Mouse (Mus musculus): ENCODE measurements around the gene Ulk4.
A peak's percentile ranks its signal among the peaks of the same experiment; 100 is the strongest.
"Not testable (repeated sequence)": the region's sequence is repeated elsewhere in the genome, so short reads cannot be mapped to it uniquely, and the experiment has no call there.

Gene Ulk4

GRCm38 (mm10) chr9:120929081-120929480, 347.9 kb downstream of the Ulk4 start, which contains the start of gene Ctnnb1:
Gene Ctnnb1, plus strand, starts transcription at chr9:120929216.
- no peak within 1 kb of the TSS for H3K4me3 ChIP-seq (replicated peaks; ENCODE audit: low read length)
- no peaks in the 10 kb centered on the region for H3K27me3 ChIP-seq (ENCODE audit: insufficient read depth, low read length)
- H3K9me3 ChIP-seq (ENCODE audit: low read length), result no peaks in the 10 kb centered on the region
- H3K36me3 ChIP-seq (ENCODE audit: insufficient read depth, low read length), result no peaks in the 10 kb centered on the region
- no peak for TF ChIP-seq POU5F1 (IDR thresholded peaks at IDR 0.05; ENCODE audit: borderline replicate concordance, low read length)
- TF ChIP-seq CTCF (conservative IDR thresholded peaks at IDR 0.05; ENCODE audit: low read length), result no peak
- TF ChIP-seq NANOG (IDR thresholded peaks at IDR 0.05; ENCODE audit: borderline replicate concordance, low read length), result no peak
- H3K4me1 ChIP-seq (replicated peaks; ENCODE audit: low read depth, low read length), result peaks cover 39% of the 10 kb centered on the region

- Histone ChIP-seq H3K9me3 (ENCODE audit: low read length) (no peaks in the 10 kb centered on the region), H3K27me3 (ENCODE audit: insufficient read depth, low read length) (peaks cover 7% of the 10 kb centered on the region), H3K4me3 (replicated peaks; ENCODE audit: low read length) (no peak overlapping the region), H3K4me1 (replicated peaks; ENCODE audit: low read depth, low read length) (peaks cover 41% of the 10 kb centered on the region), H3K36me3 (ENCODE audit: insufficient read depth, low read length) (no peaks in the 10 kb centered on the region)
- no peak for TF ChIP-seq NANOG (IDR thresholded peaks at IDR 0.05; ENCODE audit: borderline replicate concordance, low read length)
- no peak for TF ChIP-seq CTCF (conservative IDR thresholded peaks at IDR 0.05; ENCODE audit: low read length)
- TF ChIP-seq POU5F1 (IDR thresholded peaks at IDR 0.05; ENCODE audit: borderline replicate concordance, low read length), result no peak
These were observed 349.9 kb downstream of the Ulk4 start for GRCm38 (mm10) chr9:120926939-120927606.

GRCm38 (mm10) chr9:120926126-120926525, 350.9 kb downstream of the Ulk4 start:
- Histone ChIP-seq H3K4me1 (replicated peaks; ENCODE audit: low read depth, low read length) (peaks cover 40% of the 10 kb centered on the region), H3K36me3 (ENCODE audit: insufficient read depth, low read length) (no peaks in the 10 kb centered on the region), H3K27me3 (ENCODE audit: insufficient read depth, low read length) (peaks cover 7% of the 10 kb centered on the region), H3K4me3 (replicated peaks; ENCODE audit: low read length) (no peak overlapping the region), H3K9me3 (ENCODE audit: low read length) (no peaks in the 10 kb centered on the region)
- no peak for TF ChIP-seq NANOG (IDR thresholded peaks at IDR 0.05; ENCODE audit: borderline replicate concordance, low read length)
- no peak for TF ChIP-seq POU5F1 (IDR thresholded peaks at IDR 0.05; ENCODE audit: borderline replicate concordance, low read length)
- no peak for TF ChIP-seq CTCF (conservative IDR thresholded peaks at IDR 0.05; ENCODE audit: low read length)

GRCm38 (mm10) chr9:120919130-120919529, 357.9 kb downstream of the Ulk4 start:
- Histone ChIP-seq H3K27me3 (ENCODE audit: insufficient read depth, low read length) (peaks cover 7% of the 10 kb centered on the region), H3K9me3 (ENCODE audit: low read length) (no peaks in the 10 kb centered on the region), H3K36me3 (ENCODE audit: insufficient read depth, low read length) (no peaks in the 10 kb centered on the region), H3K4me1 (replicated peaks; ENCODE audit: low read depth, low read length) (peaks cover 77% of the 10 kb centered on the region), H3K4me3 (replicated peaks; ENCODE audit: low read length) (peak overlapping the region; percentile 24)
- TF ChIP-seq POU5F1 (IDR thresholded peaks at IDR 0.05; ENCODE audit: borderline replicate concordance, low read length), result no peak
- TF ChIP-seq CTCF (conservative IDR thresholded peaks at IDR 0.05; ENCODE audit: low read length), result no peak; the same call in 1 of the 2 replicates
- TF ChIP-seq NANOG (IDR thresholded peaks at IDR 0.05; ENCODE audit: borderline replicate concordance, low read length), result no peak; the same call in 1 of the 2 replicates

- H3K4me1 ChIP-seq (replicated peaks; ENCODE audit: low read depth, low read length), result peaks cover 80% of the 10 kb centered on the region
- TF ChIP-seq CTCF (conservative IDR thresholded peaks at IDR 0.05; ENCODE audit: low read length) (no peak; the same call in 1 of the 2 replicates), NANOG (IDR thresholded peaks at IDR 0.05; ENCODE audit: borderline replicate concordance, low read length) (no peak), POU5F1 (IDR thresholded peaks at IDR 0.05; ENCODE audit: borderline replicate concordance, low read length) (no peak)
These were observed 358.4 kb downstream of the Ulk4 start for GRCm38 (mm10) chr9:120918642-120919041.

GRCm38 (mm10) chr9:120918211-120918610, 358.8 kb downstream of the Ulk4 start:
- peaks cover 85% of the 10 kb centered on the region for H3K4me1 ChIP-seq (replicated peaks; ENCODE audit: low read depth, low read length)
- H3K36me3 ChIP-seq (ENCODE audit: insufficient read depth, low read length), result no peaks in the 10 kb centered on the region
- H3K4me3 ChIP-seq (replicated peaks; ENCODE audit: low read length), result 0 out of 2 replicates have a peak overlapping the region, but pooled peaks have one; percentile 24
- peaks cover 7% of the 10 kb centered on the region for H3K27me3 ChIP-seq (ENCODE audit: insufficient read depth, low read length)
- H3K9me3 ChIP-seq (ENCODE audit: low read length), result no peaks in the 10 kb centered on the region
- TF ChIP-seq POU5F1 (IDR thresholded peaks at IDR 0.05; ENCODE audit: borderline replicate concordance, low read length) (no peak), NANOG (IDR thresholded peaks at IDR 0.05; ENCODE audit: borderline replicate concordance, low read length) (no peak), CTCF (conservative IDR thresholded peaks at IDR 0.05; ENCODE audit: low read length) (no peak)

More at GRCm38 (mm10) chr9:120918642-120919041, 358.4 kb downstream of the Ulk4 start:
- Histone ChIP-seq H3K9me3 (ENCODE audit: low read length) (no peaks in the 10 kb centered on the region), H3K27me3 (ENCODE audit: insufficient read depth, low read length) (peaks cover 7% of the 10 kb centered on the region), H3K4me3 (replicated peaks; ENCODE audit: low read length) (peak overlapping the region; percentile 24; the same call in 1 of the 2 replicates), H3K36me3 (ENCODE audit: insufficient read depth, low read length) (no peaks in the 10 kb centered on the region)

- H3K36me3 ChIP-seq (ENCODE audit: insufficient read depth, low read length); H3K9me3 ChIP-seq (ENCODE audit: low read length); H3K27me3 ChIP-seq (ENCODE audit: insufficient read depth, low read length); H3K4me3 ChIP-seq (replicated peaks; ENCODE audit: low read length): not testable (repeated sequence)
- TF ChIP-seq CTCF (conservative IDR thresholded peaks at IDR 0.05; ENCODE audit: low read length), result peak; percentile 39
- H3K4me1 ChIP-seq (replicated peaks; ENCODE audit: low read depth, low read length), result peaks cover 85% of the 10 kb centered on the region
These were observed 359.4 kb downstream of the Ulk4 start for GRCm38 (mm10) chr9:120917619-120918018.

- Histone ChIP-seq H3K9me3 (ENCODE audit: low read length) (no peaks in the 10 kb centered on the region), H3K4me3 (replicated peaks; ENCODE audit: low read length) (peak overlapping the region; percentile 61), H3K4me1 (replicated peaks; ENCODE audit: low read depth, low read length) (peaks cover 78% of the 10 kb centered on the region), H3K27me3 (ENCODE audit: insufficient read depth, low read length) (no peaks in the 10 kb centered on the region), H3K36me3 (ENCODE audit: insufficient read depth, low read length) (no peaks in the 10 kb centered on the region)
- TF ChIP-seq NANOG (IDR thresholded peaks at IDR 0.05; ENCODE audit: borderline replicate concordance, low read length) (no peak), CTCF (conservative IDR thresholded peaks at IDR 0.05; ENCODE audit: low read length) (peak; percentile 96), POU5F1 (IDR thresholded peaks at IDR 0.05; ENCODE audit: borderline replicate concordance, low read length) (no peak)
These were observed 362.0 kb downstream of the Ulk4 start for GRCm38 (mm10) chr9:120914877-120915459.

Data from E14TG2a.4 (cell line).